Comparison of ENCODE assay signal across 21 mouse cellular contexts in genomic region chr10:99952486-99952885, GRCm38 (mm10).
"Had no signal": no experiment of that assay in that cellular context is flagged by ENCODE, and none has a peak within 500 bp of the region (broad histone marks: within the 10 kb centered on the region; RNA-seq: fewer than 3 reads in every experiment).

No protein-coding gene starts in this region.

- ATAC-seq: hindbrain, postnatal 0 days; intestine, embryonic 16.5 days; liver, embryonic 12.5 days had no signal

- H3K4me1 ChIP-seq: heart, embryonic 10.5 days; hindbrain, embryonic 13.5 days; hindbrain, embryonic 15.5 days; limb, embryonic 13.5 days; limb, embryonic 15.5 days; liver, embryonic 12.5 days had no signal

- H3K27me3 ChIP-seq: heart, embryonic 12.5 days; hindbrain, embryonic 15.5 days; kidney, embryonic 15.5 days; limb, embryonic 13.5 days; limb, embryonic 15.5 days; liver, embryonic 12.5 days had no signal

- H3K36me3 ChIP-seq: heart, embryonic 10.5 days; heart, embryonic 12.5 days; hindbrain, embryonic 13.5 days; hindbrain, embryonic 15.5 days; kidney, embryonic 15.5 days; limb, embryonic 13.5 days; limb, embryonic 15.5 days; liver, embryonic 12.5 days had no signal

- H3K4me2 ChIP-seq: heart, embryonic 12.5 days; hindbrain, embryonic 13.5 days; hindbrain, embryonic 15.5 days; kidney, embryonic 15.5 days; limb, embryonic 13.5 days; limb, embryonic 15.5 days; liver, embryonic 12.5 days had no signal

- H3K27ac ChIP-seq: heart, embryonic 10.5 days; hindbrain, embryonic 13.5 days; hindbrain, embryonic 15.5 days; hindbrain, postnatal 0 days; kidney, embryonic 15.5 days; kidney, postnatal 0 days; limb, embryonic 13.5 days; limb, embryonic 15.5 days; liver, embryonic 12.5 days; liver, embryonic 14.5 days had no signal

- DNase-seq: gastrocnemius, postnatal 14 days; gastrocnemius, postnatal 36 days; heart, postnatal 10 days; kidney, adult 11 months; kidney, postnatal 14 days; layer of hippocampus, adult 9-11 months; layer of hippocampus, postnatal 36 days; left cerebral cortex, postnatal 4 days; lung, adult 18-20 months had no signal

- H3K4me3 ChIP-seq: heart, embryonic 10.5 days; heart, embryonic 12.5 days; hindbrain, embryonic 13.5 days; hindbrain, embryonic 15.5 days; kidney, embryonic 15.5 days; limb, embryonic 13.5 days; limb, embryonic 15.5 days; liver, embryonic 12.5 days had no signal

- H3K9ac ChIP-seq: heart, embryonic 12.5 days; hindbrain, embryonic 13.5 days; hindbrain, embryonic 15.5 days; kidney, embryonic 15.5 days; limb, embryonic 13.5 days; limb, embryonic 15.5 days; liver, embryonic 12.5 days; liver, embryonic 14.5 days had no signal

- H3K9me3 ChIP-seq: heart, embryonic 10.5 days; heart, embryonic 12.5 days; hindbrain, embryonic 13.5 days; hindbrain, embryonic 15.5 days; kidney, embryonic 15.5 days; limb, embryonic 13.5 days; limb, embryonic 15.5 days; liver, embryonic 12.5 days had no signal
